Mouse (Mus musculus) left cerebral cortex, adult 11 months (tissue): ENCODE data around the gene Eif5a.

ENCODE experiments used
- DNase-seq: peaks from one replicate; pipeline ENCODE4 v3.0.0; 2022; ENCODE audit warnings: low spot score

The Eif5a gene

GRCm38 (mm10) chr11:69902972-69903371 lies 18.8 kb downstream of the Eif5a start:
- no peak for DNase-seq

GRCm38 (mm10) chr11:69901993-69902392 lies 19.8 kb downstream of the Eif5a start:
- no peak for DNase-seq

- peak; percentile 97 for DNase-seq
These were observed 20.3 kb downstream of the Eif5a start for GRCm38 (mm10) chr11:69901406-69901846.

GRCm38 (mm10) chr11:69900471-69901405 lies 21.0 kb downstream of the Eif5a start, which contains the start of the genes 2810408A11Rik and Neurl4:
Gene 2810408A11Rik (minus strand): TSS chr11:69900987.
Gene Neurl4 (plus strand): TSS chr11:69901072.
- peak; percentile 87 for DNase-seq

GRCm38 (mm10) chr11:69899870-69900269 lies 21.9 kb downstream of the Eif5a start:
- no peak for DNase-seq

- DNase-seq = no peak
These were observed 26.5 kb downstream of the Eif5a start, which contains the start of gene Acap1 for GRCm38 (mm10) chr11:69895291-69895690. Gene Acap1 (minus strand): TSS chr11:69895539.

- no peak for DNase-seq
These were observed 27.1 kb downstream of the Eif5a start for GRCm38 (mm10) chr11:69894671-69895070.

- no peak for DNase-seq
These were observed 30.3 kb downstream of the Eif5a start for GRCm38 (mm10) chr11:69891482-69891881.

- no peak for DNase-seq
These were observed 34.7 kb downstream of the Eif5a start for GRCm38 (mm10) chr11:69886907-69887635.

- DNase-seq = no peak
These were observed 37.1 kb downstream of the Eif5a start for GRCm38 (mm10) chr11:69884663-69885062.

GRCm38 (mm10) chr11:69884240-69884639 lies 37.5 kb downstream of the Eif5a start:
- no peak for DNase-seq

GRCm38 (mm10) chr11:69883527-69884151 lies 38.1 kb downstream of the Eif5a start:
- DNase-seq = no peak

- DNase-seq = no peak
These were observed 38.7 kb downstream of the Eif5a start for GRCm38 (mm10) chr11:69883066-69883465.

- no peak for DNase-seq
These were observed 39.7 kb downstream of the Eif5a start for GRCm38 (mm10) chr11:69881787-69882670.

- peak; percentile 54 for DNase-seq
These were observed 40.7 kb downstream of the Eif5a start, which contains the start of gene Kctd11 for GRCm38 (mm10) chr11:69880853-69881603. Gene Kctd11 (minus strand): TSS chr11:69881406.

GRCm38 (mm10) chr11:69880506-69880852 lies 41.3 kb downstream of the Eif5a start:
- DNase-seq = no peak

- no peak for DNase-seq
These were observed 42.0 kb downstream of the Eif5a start for GRCm38 (mm10) chr11:69879711-69880110.

- no peak for DNase-seq
These were observed 42.8 kb downstream of the Eif5a start for GRCm38 (mm10) chr11:69878952-69879351.

- no peak for DNase-seq
These were observed 43.4 kb downstream of the Eif5a start for GRCm38 (mm10) chr11:69878399-69878798.

- no peak for DNase-seq
These were observed 43.9 kb downstream of the Eif5a start, which contains the start of gene Tmem95 for GRCm38 (mm10) chr11:69877878-69878277. Gene Tmem95 (minus strand): TSS chr11:69878018.
